Mouse (Mus musculus) cerebellum, adult 9-10 months (tissue): ENCODE results near the gene Rsc1a1.

Source experiments
- DNase-seq: peaks from one replicate; pipeline ENCODE4 v3.0.0; 2022

The Rsc1a1 gene

DNA sequence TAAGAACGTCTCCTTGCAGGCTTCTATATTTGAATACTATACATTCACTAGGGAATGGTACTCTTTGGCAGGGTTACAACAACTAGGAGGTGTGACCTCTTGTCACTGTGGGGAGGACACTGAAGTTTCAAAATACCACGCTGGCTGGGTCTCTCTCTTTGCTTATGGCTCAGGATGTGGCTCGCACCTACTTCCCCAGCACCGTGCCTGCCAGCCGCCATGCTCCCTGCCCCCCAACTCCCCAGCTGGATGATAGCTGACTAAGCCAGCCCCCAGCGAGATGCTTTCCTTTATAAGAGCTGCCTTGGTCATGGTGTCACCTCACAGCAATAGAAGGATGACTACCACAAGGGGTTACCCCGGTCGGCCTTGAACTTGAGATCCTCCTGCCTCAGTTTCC is 32.4 kb downstream of the Rsc1a1 start:
- no peak for DNase-seq

DNA sequence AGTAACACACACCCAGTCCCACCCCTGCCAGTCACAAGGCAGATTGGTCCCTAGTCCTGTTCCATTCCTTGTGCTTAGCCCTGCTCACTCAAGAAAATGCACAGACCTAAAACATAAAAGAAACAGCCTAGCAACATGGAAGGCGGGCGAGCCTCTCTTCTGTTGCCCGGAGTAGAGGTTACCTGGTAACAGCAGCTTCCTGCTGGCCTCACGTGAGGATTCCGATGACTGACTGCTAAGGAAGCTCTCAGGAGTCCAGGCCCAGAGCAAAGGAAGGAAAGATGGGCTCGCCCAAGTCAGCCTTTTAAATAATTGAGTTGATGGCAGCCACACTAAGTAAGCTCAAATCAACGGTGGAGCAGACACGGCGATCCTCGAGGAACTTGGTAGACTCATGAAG is 33.5 kb downstream of the Rsc1a1 start:
- DNase-seq, result no peak

DNA sequence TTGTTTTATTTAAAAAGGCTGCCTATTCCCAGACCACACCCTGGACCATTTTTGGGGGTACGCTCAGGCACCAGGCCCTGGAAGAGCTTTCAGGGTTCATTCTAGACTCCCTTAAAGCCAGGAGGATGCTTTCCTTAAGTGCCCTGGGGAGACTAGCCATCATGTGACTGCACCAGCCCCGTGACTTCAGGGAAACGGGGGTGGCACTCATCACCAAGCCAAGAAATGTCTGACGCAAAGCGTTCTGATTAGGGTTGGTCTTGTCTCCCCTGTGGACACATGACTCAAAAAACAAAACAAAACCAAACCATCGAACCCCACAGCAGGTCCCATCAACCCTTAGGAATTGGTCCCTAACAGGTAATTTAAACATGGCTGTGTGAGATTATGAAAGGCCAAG is 34.1 kb downstream of the Rsc1a1 start:
- no peak for DNase-seq

DNA sequence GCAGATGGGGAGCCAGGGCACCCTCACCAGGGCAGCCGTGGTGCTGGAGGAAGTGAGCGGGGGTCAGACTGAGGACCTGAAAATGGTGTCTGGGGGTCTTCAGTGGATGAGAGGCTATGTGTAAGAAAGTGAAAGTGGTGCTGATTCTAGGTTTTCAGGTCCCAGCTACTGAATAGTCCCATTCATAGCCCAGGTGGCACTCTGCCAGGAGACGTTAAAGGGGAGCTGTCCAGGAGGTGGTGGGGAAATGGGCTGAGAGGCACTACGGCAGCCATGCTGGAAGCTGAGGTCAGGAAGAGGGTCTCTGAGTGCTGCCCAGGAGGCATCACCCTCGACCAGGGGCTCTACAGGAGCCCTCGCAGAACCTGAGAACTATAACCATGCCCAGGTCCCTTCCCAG is 36.2 kb downstream of the Rsc1a1 start:
- DNase-seq, result no peak

DNA sequence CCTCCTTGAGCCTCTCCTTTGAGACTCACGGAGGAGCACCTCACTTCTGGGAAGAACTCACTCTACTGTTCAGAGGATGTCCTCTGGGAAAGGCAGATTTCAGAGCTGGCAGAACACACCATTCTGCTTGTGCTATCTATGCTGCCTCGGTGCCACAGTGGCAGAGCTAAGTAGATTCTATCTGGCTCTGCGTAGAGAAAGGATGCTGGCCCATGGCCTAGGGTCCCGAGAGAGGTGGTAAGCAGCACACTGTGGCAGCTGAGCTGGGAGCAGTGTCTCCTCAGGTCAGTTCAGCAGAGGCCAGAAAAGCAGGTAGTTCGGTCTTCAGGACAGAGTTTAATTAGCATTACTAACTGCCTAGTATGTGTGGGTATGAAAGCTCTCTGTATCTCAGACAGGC is 37.1 kb downstream of the Rsc1a1 start:
- no peak for DNase-seq

DNA sequence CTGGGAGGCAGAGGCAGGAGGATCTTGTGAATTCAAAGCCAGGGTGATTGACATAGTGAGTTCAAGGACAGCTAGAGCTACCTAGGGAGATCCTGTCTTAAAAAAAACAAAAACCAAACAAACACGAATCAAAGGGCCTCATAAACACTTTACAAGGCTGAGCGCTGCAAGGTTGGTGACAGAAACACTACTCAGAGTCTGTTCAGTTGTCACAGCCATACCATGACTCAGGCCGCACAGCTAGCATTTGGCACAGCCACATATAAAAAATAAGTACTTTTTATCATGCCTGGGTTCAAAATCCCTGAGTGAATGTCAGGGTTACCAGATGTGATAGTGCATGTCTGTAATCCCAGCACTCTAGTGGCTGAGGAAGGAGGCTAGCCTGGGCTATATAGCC is 38.2 kb downstream of the Rsc1a1 start:
- no peak for DNase-seq

DNA sequence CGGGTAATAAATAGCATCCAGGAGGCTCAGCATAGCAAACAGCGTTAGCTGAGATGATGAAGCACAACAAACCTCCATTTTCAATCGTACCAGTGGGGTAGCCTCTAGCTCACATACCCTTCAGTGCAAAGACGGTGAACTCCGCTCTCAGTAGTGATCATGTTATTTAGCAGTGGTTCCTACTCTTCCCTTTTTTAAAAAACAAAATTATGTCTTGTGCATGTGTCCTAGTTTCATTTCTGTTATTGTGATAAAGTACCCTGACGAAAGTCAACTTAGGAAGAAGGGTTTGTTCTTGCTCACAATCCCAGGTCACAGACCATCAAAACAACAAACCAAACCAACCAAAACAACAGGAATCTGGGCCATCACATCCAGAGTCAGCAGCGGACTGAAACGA is 39.4 kb downstream of the Rsc1a1 start:
- no peak for DNase-seq

DNA sequence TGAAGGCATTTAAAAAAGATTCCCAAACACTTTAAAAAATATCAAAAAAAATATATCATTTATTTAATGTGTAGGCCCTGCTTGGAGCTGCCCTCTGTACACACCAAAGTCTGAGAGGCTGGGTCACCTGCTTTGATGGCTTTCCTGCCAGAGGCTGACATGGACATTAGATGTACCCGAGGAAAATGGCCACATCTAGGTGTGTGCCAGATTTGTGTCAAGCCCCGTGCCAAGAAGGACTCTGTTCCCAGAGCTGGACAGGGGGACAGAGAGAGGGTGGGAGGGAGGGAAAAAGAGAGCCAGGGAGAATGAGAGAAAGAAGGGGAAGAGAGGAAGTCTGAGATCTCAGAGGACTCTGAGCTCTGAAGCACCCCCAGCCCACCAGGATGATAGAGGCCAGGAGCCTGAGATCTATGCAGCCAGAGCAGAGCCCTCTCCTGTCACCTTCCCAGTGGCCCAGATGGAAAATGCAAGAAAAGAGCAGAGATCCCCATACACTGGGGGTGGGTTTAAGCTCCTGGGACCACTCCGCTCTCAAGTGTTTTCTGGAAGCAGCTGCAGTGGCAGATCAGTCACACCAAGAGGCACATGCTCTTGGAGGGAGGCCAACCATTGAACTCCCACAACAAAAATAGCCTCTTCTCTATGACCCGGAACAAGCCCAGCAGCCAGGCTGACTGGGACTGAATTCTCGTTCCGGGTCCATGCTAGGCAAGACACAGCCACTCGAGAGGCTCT is 42.1 kb downstream of the Rsc1a1 start:
- DNase-seq, result peak; percentile 77

DNA sequence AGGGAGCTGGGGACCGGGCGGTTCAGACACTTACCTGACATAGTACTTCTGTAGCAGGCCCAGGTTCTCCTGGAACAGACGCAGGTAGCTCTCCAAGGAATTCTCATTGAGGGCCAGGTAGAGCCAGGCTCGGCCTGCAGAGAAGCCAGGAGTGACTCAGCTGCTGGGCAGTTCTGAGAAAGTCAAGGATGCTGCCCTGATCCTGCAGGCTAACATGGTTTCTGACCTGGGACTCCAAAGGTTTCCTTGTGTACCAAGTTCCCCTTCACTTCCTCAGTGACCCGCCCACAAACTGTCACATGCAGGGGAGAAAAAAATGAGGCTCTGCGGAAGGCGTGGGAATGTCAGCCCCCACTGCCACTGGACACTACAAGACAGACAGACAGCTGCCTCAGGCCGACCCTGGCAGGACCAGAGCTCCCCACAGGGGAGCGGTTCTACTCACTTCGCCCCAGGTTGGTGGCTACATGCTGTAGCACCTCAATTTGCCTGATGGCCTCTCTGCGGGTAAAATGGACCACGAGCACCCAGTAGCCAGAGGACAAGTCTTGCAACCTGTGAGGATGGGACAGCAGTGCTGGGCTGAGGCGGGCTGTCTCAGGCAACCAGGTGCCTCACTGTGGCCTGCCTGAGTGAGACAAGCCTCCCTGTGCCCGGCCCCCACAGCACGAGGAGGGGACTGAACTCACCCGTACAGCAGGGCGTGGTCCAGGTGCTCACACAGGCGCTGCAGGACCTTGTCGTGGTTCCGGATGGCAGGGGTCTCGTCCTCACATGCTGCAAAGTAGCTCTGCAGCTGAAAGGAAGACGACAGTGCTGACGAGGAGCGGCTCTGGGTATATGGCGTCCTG is 43.2 kb downstream of the Rsc1a1 start:
- DNase-seq, result no peak

DNA sequence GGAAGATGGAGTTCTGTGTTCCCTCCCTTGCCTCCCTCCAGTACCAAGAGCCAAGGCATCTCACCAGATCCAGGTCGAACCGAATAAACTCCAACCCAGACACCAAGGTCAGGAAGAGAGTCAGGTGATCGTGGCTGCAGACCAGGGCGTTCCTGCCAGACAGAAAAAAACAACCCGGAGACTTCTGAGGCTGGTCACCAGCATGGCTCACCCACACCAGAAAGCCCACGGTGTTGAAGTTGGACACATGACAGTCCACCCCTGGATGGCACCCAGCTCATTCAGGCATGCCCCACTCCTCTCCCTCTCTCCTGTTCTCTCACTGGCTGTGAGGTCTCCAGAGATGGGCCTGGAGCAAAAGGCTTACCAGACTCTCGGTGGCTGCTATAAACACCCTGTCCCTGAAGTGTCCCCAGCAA is 44.0 kb downstream of the Rsc1a1 start:
- no peak for DNase-seq

DNA sequence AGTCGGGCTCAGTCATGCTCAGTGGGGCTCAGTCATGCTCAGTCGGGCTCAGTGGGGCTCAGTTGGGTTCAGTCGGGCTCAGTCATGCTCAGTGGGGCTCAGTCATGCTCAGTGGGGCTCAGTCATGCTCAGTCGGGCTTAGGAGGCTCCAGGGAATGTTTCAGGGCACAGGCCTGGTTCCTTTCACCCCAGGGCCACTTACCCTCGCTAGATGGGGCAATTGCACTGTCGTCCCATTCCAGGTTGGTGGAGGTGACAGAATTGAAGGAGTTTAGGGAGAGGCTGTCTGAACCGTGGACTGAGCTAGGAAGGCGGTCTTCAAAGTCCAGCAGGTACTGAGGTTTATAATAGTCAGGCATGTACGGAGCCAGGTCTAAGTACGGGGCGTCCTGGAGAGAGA is 45.9 kb downstream of the Rsc1a1 start:
- no peak for DNase-seq

DNA sequence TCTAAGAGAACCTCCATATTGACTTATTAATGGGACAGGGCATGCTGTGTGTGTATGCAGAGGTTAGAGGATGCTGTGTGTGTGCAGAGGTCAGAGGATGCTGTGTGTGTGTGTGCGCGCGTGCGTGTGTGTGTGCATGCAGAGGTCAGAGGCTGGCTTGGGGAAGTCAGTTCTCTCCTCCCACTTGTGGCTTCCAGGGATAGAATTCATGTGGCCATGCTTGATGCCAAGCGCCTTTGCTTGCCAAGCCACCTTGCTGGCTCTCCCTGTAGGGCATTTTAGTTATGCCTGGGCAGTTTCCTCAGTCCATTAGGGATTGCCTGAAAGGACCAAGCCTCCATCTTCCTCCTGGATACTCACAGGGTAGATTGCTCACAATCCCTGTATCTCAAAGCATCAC is 48.7 kb downstream of the Rsc1a1 start:
- no peak for DNase-seq

DNA sequence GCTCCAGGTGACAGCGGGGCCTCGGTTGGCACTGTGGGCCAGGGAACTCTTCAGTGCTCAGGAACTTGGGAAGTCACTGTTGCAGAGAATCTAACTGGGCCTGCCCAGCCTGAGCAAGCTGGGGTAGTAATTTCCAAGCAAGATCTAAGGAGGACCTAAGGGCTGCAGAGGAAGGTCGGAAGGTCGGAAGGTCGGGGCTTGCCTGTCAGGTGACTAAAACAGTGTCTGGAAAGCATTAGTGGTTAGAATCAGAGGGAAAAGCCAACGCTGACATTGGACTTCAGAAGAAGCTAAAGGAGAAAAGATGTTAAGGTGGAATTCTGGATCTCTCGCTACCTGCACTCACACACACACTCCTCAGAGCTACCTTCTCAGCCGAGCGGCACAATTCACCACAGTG is 49.4 kb downstream of the Rsc1a1 start:
- no peak for DNase-seq
